Mouse (Mus musculus) hindbrain, embryonic 14.5 days (tissue): ENCODE measurements at regions not wholly inside any gene's neighbourhood (a gene's known extent, or its start where the extent isn't known, plus 50 kb on each side); places are given as distances from the start of the nearest gene placed in this dataset.

Experiments
- ATAC-seq: fragments of 200-750 bp; cut with Nextera tagmentation; 2 replicates; pipeline ENCODE4 v1.8.0; 2017; ENCODE audit warnings: moderate number of reproducible peaks, mild to moderate bottlenecking, moderate TSS enrichment, moderate library complexity; ENCODE audit not compliant: low FRiP score
- DNase-seq: peaks from one replicate; pipeline ENCODE4 v3.0.0-alpha.2; 2015; ENCODE audit warnings: low spot score
- H3K27ac ChIP-seq: fragments of 300-500 bp; sonication (generic); 2 replicates; pipeline ENCODE4 v1.5.1; 2014; ENCODE audit warnings: mild to moderate bottlenecking, moderate library complexity
- H3K27me3 ChIP-seq: fragments of 300-500 bp; sonication (generic); 2 replicates; pipeline ENCODE4 v1.6.1; 2014; ENCODE audit warnings: mild to moderate bottlenecking, low read length, mixed read lengths; ENCODE audit not compliant: control insufficient read depth, insufficient read depth
- H3K36me3 ChIP-seq: fragments of 300-500 bp; sonication (generic); replicated peaks from 2 replicates; pipeline ENCODE4 v1.6.1; 2014; ENCODE audit not compliant: control insufficient read depth, insufficient read depth
- H3K4me1 ChIP-seq: fragments of 300-500 bp; sonication (generic); replicated peaks from 2 replicates; pipeline ENCODE4 v1.6.1; 2014; ENCODE audit warnings: antibody characterized with exemption, low read length, mixed read lengths; ENCODE audit not compliant: control insufficient read depth, insufficient read depth
- H3K4me2 ChIP-seq: fragments of 300-500 bp; sonication (generic); replicated peaks from 2 replicates; pipeline ENCODE4 v1.6.1; 2014; ENCODE audit warnings: mild to moderate bottlenecking, moderate library complexity
- H3K4me3 ChIP-seq: fragments of 300-500 bp; sonication (generic); replicated peaks from 2 replicates; pipeline ENCODE4 v1.5.1; 2014; ENCODE audit warnings: mild to moderate bottlenecking, low read length
- H3K9ac ChIP-seq: fragments of 300-500 bp; sonication (generic); 2 replicates; pipeline ENCODE4 v1.6.1; 2014
- H3K9me3 ChIP-seq: fragments of 300-500 bp; sonication (generic); 2 replicates; pipeline ENCODE4 v1.6.1; 2016; ENCODE audit warnings: low read length; ENCODE audit not compliant: control insufficient read depth
- WGBS: fragments of 180-500 bp; shearing (Covaris S2); extraction: QIAGEN DNeasy Blood & Tissue Kit; methylation state at CpG from one replicate; pipeline ENCODE4 v1.1.7; 2014; 5-methylcytosine and 5-hydroxymethylcytosine counted together

- Histone ChIP-seq H3K9me3 (no peaks in the 10 kb centered on the region), H3K4me1 (no peaks in the 10 kb centered on the region; the same call in 1 of the 2 replicates), H3K27ac (no peak overlapping the region), H3K4me2 (no peak overlapping the region), H3K27me3 (no peaks in the 10 kb centered on the region), H3K4me3 (no peak overlapping the region), H3K9ac (no peak overlapping the region), H3K36me3 (no peaks in the 10 kb centered on the region)
- ATAC-seq (no peak), DNase-seq (peak; percentile 33)
- WGBS = 54% methylated on average over 9 of the region's 9 CpGs
Observed at GRCm38 (mm10) chr13:110754548-110754947, 359.7 kb downstream of the Plk2 start.

- Histone ChIP-seq H3K4me1 (no peaks in the 10 kb centered on the region; the same call in 1 of the 2 replicates), H3K27me3 (no peaks in the 10 kb centered on the region), H3K36me3 (no peaks in the 10 kb centered on the region), H3K4me2 (no peak overlapping the region), H3K9me3 (no peaks in the 10 kb centered on the region), H3K4me3 (no peak overlapping the region), H3K9ac (no peak overlapping the region), H3K27ac (no peak overlapping the region)
- DNase-seq (no peak), ATAC-seq (no peak)
- WGBS = 84% methylated on average over 2 of the region's 2 CpGs
Observed at GRCm38 (mm10) chr13:110756877-110757276, 362.0 kb downstream of the Plk2 start.

- Histone ChIP-seq H3K4me3 (no peak overlapping the region), H3K27ac (no peak overlapping the region), H3K36me3 (no peaks in the 10 kb centered on the region), H3K4me1 (no peaks in the 10 kb centered on the region), H3K4me2 (no peak overlapping the region), H3K27me3 (no peaks in the 10 kb centered on the region), H3K9ac (no peak overlapping the region), H3K9me3 (no peaks in the 10 kb centered on the region)
- DNase-seq = no peak
- no peak for ATAC-seq
Observed at GRCm38 (mm10) chr13:110769210-110769609, 374.4 kb downstream of the Plk2 start.

- Histone ChIP-seq H3K27ac (no peak overlapping the region), H3K27me3 (no peaks in the 10 kb centered on the region), H3K9me3 (no peaks in the 10 kb centered on the region), H3K4me1 (no peaks in the 10 kb centered on the region), H3K4me3 (no peak overlapping the region), H3K4me2 (no peak overlapping the region), H3K36me3 (no peaks in the 10 kb centered on the region), H3K9ac (no peak overlapping the region)
- DNase-seq (no peak), ATAC-seq (no peak)
Observed at GRCm38 (mm10) chr13:110775251-110775650, 380.4 kb downstream of the Plk2 start.

- no peaks in the 10 kb centered on the region for H3K36me3 ChIP-seq
- H3K4me2 ChIP-seq = no peak overlapping the region
- no peaks in the 10 kb centered on the region for H3K4me1 ChIP-seq
- H3K4me3 ChIP-seq = no peak overlapping the region
- no peak overlapping the region for H3K9ac ChIP-seq
- ATAC-seq (no peak), DNase-seq (no peak)
- H3K27ac ChIP-seq = no peak overlapping the region
- H3K9me3 ChIP-seq = no peaks in the 10 kb centered on the region
- no peaks in the 10 kb centered on the region for H3K27me3 ChIP-seq
- 81% methylated on average over 12 of the region's 12 CpGs for WGBS
Observed at GRCm38 (mm10) chr13:110784162-110784785, 389.4 kb downstream of the Plk2 start.

GRCm38 (mm10) chr13:110784822-110785221 is 390.0 kb downstream of the Plk2 start:
- ATAC-seq (no peak), DNase-seq (no peak)
- H3K4me1 ChIP-seq = no peaks in the 10 kb centered on the region
- no peak overlapping the region for H3K9ac ChIP-seq
- no peak overlapping the region for H3K4me3 ChIP-seq
- H3K9me3 ChIP-seq = no peaks in the 10 kb centered on the region
- no peaks in the 10 kb centered on the region for H3K36me3 ChIP-seq
- H3K27me3 ChIP-seq = no peaks in the 10 kb centered on the region
- H3K27ac ChIP-seq = no peak overlapping the region
- no peak overlapping the region for H3K4me2 ChIP-seq
- 82% methylated on average over 5 of the region's 5 CpGs for WGBS

- Histone ChIP-seq H3K4me2 (no peak overlapping the region), H3K9ac (no peak overlapping the region), H3K9me3 (no peaks in the 10 kb centered on the region), H3K27ac (no peak overlapping the region), H3K27me3 (no peaks in the 10 kb centered on the region), H3K4me1 (no peaks in the 10 kb centered on the region), H3K4me3 (no peak overlapping the region), H3K36me3 (no peaks in the 10 kb centered on the region)
- ATAC-seq (no peak), DNase-seq (no peak)
- 76% methylated on average over 7 of the region's 7 CpGs for WGBS
Observed at GRCm38 (mm10) chr13:110798313-110798712, 403.5 kb downstream of the Plk2 start.

- no peak overlapping the region for H3K27ac ChIP-seq
- no peak overlapping the region for H3K9ac ChIP-seq
- H3K27me3 ChIP-seq = no peaks in the 10 kb centered on the region
- no peak overlapping the region for H3K4me2 ChIP-seq
- no peak overlapping the region for H3K4me3 ChIP-seq
- DNase-seq (no peak), ATAC-seq (no peak)
- H3K36me3 ChIP-seq = no peaks in the 10 kb centered on the region
- H3K4me1 ChIP-seq = no peaks in the 10 kb centered on the region
- H3K9me3 ChIP-seq = no peaks in the 10 kb centered on the region
- WGBS = 86% methylated on average over 6 of the region's 6 CpGs
Observed at GRCm38 (mm10) chr13:110802841-110803240, 408.0 kb downstream of the Plk2 start.

GRCm38 (mm10) chr13:110812401-110812800 is 417.6 kb downstream of the Plk2 start:
- no peaks in the 10 kb centered on the region for H3K36me3 ChIP-seq
- DNase-seq (no peak), ATAC-seq (no peak)
- no peak overlapping the region for H3K9ac ChIP-seq
- H3K9me3 ChIP-seq = no peaks in the 10 kb centered on the region
- 76% methylated on average over 6 of the region's 6 CpGs for WGBS
- no peak overlapping the region for H3K27ac ChIP-seq
- no peaks in the 10 kb centered on the region for H3K4me1 ChIP-seq
- no peaks in the 10 kb centered on the region for H3K27me3 ChIP-seq
- no peak overlapping the region for H3K4me2 ChIP-seq
- no peak overlapping the region for H3K4me3 ChIP-seq

GRCm38 (mm10) chr13:110814066-110814465 is 419.2 kb downstream of the Plk2 start:
- H3K4me3 ChIP-seq = no peak overlapping the region
- no peaks in the 10 kb centered on the region for H3K36me3 ChIP-seq
- DNase-seq (no peak), ATAC-seq (no peak)
- H3K4me1 ChIP-seq = no peaks in the 10 kb centered on the region
- H3K27ac ChIP-seq = no peak overlapping the region
- no peaks in the 10 kb centered on the region for H3K27me3 ChIP-seq
- H3K9me3 ChIP-seq = no peaks in the 10 kb centered on the region
- no peak overlapping the region for H3K4me2 ChIP-seq
- WGBS = 52% methylated on average over 1 of the region's 1 CpGs
- H3K9ac ChIP-seq = no peak overlapping the region
